Mouse (Mus musculus): ENCODE measurements around the gene Rsbn1.
A peak's percentile ranks its signal among the peaks of the same experiment; 100 is the strongest.

GRCm38 (mm10) chr3:103998724-103999123 is 84.8 kb downstream of the Rsbn1 start:
- TF ChIP-seq GATA1 (IDR thresholded peaks at IDR 0.05; ENCODE audit: borderline replicate concordance, low read length): peak; percentile 47; the same call in 1 of the 3 replicates
- TF ChIP-seq FLI1 (IDR thresholded peaks at IDR 0.05; ENCODE audit: low read length): no peak

Measured in megakaryocyte, embryonic 14.5 days (primary cell).